Mouse (Mus musculus): ENCODE results near the gene Vps53.

DNA sequence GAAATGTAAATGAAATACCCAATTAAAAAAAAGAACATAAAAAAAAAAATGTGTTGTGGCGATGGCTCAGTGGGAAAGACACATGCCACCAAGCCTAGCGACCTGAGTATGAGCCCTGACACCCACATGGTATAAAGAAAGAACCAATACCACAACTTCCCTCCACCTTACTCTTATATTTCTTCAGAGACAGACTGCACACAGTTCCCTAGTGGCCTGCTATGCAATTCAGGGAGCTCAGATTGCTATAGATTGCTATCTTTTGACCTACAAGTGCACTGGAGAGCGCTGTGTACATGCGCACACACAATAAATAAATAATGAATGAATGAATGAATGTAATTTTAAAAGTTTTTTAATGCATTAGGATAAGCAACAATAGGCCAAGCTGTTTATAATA is 4.3 kb upstream of the Vps53 start:
- TF ChIP-seq POLR2A (IDR thresholded peaks at IDR 0.05; ENCODE audit: borderline replicate concordance, extremely low read depth, insufficient read depth, insufficient read length, poor library complexity, severe bottlenecking) = no peak
- TF ChIP-seq CTCF (IDR thresholded peaks at IDR 0.05; ENCODE audit: borderline replicate concordance, extremely low read depth, insufficient read depth, insufficient read length) = no peak

All from brain, embryonic 14.5 days (tissue).